Mouse (Mus musculus) stomach, postnatal 0 days (tissue): ENCODE measurements around the gene Frmpd4. TPM values are rescaled to one million over a fixed set of nuclear protein-coding genes. Genes with fewer than 3 reads are reported as not detected.
A peak's percentile ranks its signal among the peaks of the same experiment; 100 is the strongest.

ENCODE experiments used
- ATAC-seq: fragments of 200-750 bp; cut with Nextera tagmentation; 2 replicates; pipeline ENCODE4 v1.8.0; 2017; ENCODE audit not compliant: low FRiP score, low TSS enrichment
- DNase-seq: peaks from one replicate; pipeline ENCODE4 v3.0.0-alpha.2; 2016; ENCODE audit warnings: low spot score
- H3K27ac ChIP-seq: fragments of 300-500 bp; sonication (generic); replicated peaks from 2 replicates; pipeline ENCODE4 v1.5.1; 2014; ENCODE audit warnings: mild to moderate bottlenecking, control low read depth
- H3K27me3 ChIP-seq: fragments of 300-500 bp; sonication (generic); 2 replicates; pipeline ENCODE4 v1.6.1; 2014; ENCODE audit warnings: low read length; ENCODE audit not compliant: control insufficient read depth, insufficient read depth
- H3K36me3 ChIP-seq: fragments of 300-500 bp; sonication (generic); 2 replicates; pipeline ENCODE4 v1.6.1; 2014; ENCODE audit warnings: low read length, mixed read lengths; ENCODE audit not compliant: control insufficient read depth, insufficient read depth
- H3K4me1 ChIP-seq: fragments of 300-500 bp; sonication (generic); replicated peaks from 2 replicates; pipeline ENCODE4 v1.6.1; 2014; ENCODE audit warnings: antibody characterized with exemption; ENCODE audit not compliant: control insufficient read depth, insufficient read depth
- H3K4me2 ChIP-seq: fragments of 300-500 bp; sonication (generic); replicated peaks from 2 replicates; pipeline ENCODE4 v1.6.1; 2014; ENCODE audit warnings: low read depth, mild to moderate bottlenecking, control low read depth, moderate library complexity
- H3K4me3 ChIP-seq: fragments of 300-500 bp; sonication (generic); 2 replicates; pipeline ENCODE4 v1.5.1; 2014; ENCODE audit warnings: low read depth, low read length, control low read depth
- H3K9ac ChIP-seq: fragments of 300-500 bp; sonication (generic); 2 replicates; pipeline ENCODE4 v1.6.1; 2014; ENCODE audit warnings: mild to moderate bottlenecking, low read length, control low read depth, mixed read lengths
- H3K9me3 ChIP-seq: fragments of 300-500 bp; sonication (generic); 2 replicates; pipeline ENCODE4 v1.6.1; 2016; ENCODE audit warnings: low read length; ENCODE audit not compliant: control insufficient read depth
- CTCF ChIP-seq: IDR thresholded peaks from 2 replicates; pipeline ENCODE4 v1.5.1; 2016; ENCODE audit warnings: antibody characterized with exemption, low read depth, mild to moderate bottlenecking, moderate library complexity
- EP300 ChIP-seq: optimal IDR thresholded peaks from 2 replicates; pipeline ENCODE3; 2016; ENCODE audit warnings: antibody characterized with exemption
- WGBS: fragments of 180-500 bp; shearing (Covaris S2); extraction: QIAGEN DNeasy Blood & Tissue Kit; methylation state at CpG from one replicate; pipeline ENCODE4 v1.1.7; 2014; 5-methylcytosine and 5-hydroxymethylcytosine counted together
- polyA plus RNA-seq: library from polyadenylated mRNA; unstranded; fragments of >200 nt; fragmentation: Nextera tagmentation; extraction: Ambion mirVana; gene quantifications from 2 replicates; pipeline ENCODE4 v1.2.1, GENCODE M21; 2015

Frmpd4 gene
- polyA plus RNA-seq, 1 experiment from 2014 or later, result 0.07 TPM

DNA sequence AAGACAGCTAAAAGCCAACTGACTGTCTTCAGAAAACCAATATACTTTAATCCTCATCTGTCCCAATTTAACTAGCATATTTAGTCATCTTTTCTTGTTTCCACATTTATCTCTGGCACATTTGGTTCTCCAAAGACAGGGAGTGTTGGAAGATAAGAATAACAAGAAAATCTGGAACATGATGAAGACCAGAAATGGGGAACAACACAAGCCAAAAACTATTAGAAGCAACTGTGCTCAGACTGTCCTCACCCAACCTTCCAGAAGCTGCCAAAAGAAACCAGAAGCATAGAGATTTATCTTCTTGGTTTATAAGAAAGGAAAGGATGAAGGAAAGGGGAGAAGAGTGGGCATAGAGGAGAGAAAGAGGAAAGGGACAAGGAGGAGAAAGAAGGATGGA, 748.6 kb downstream of the Frmpd4 start:
- H3K27me3 ChIP-seq, result no peaks in the 10 kb centered on the region
- H3K36me3 ChIP-seq, result no peaks in the 10 kb centered on the region
- no peaks in the 10 kb centered on the region for H3K4me1 ChIP-seq
- TF ChIP-seq EP300 (no peak), CTCF (no peak)
- H3K4me3 ChIP-seq, result no peak overlapping the region
- DNase-seq, result no peak
- no peaks in the 10 kb centered on the region for H3K9me3 ChIP-seq
- H3K9ac ChIP-seq, result no peak overlapping the region
- no peak overlapping the region for H3K27ac ChIP-seq
- ATAC-seq, result no peak
- no peak overlapping the region for H3K4me2 ChIP-seq

DNA sequence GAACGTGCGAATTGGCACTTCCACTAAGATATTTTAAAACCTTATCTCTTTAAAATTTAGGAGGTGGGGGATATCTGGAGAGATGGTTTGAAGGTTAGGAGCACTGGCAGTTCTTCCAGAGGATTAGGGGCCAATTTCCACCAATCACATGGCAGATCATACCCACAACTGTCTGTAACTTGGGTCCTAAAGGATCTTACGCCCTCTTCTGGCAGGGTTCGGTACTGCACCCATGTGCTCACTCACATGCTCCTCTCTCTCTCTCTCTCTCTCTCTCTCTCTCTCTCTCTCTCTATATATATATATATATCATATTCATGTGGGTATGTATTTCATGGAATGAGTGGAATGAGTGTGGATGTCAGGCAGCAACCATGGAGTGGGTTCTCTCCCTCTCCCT, 759.7 kb downstream of the Frmpd4 start:
- TF ChIP-seq EP300, result no peak
- peak; percentile 57 for TF ChIP-seq CTCF
- DNase-seq (peak; percentile 14), ATAC-seq (no peak)
- Histone ChIP-seq H3K4me1 (no peaks in the 10 kb centered on the region), H3K9me3 (no peaks in the 10 kb centered on the region), H3K4me2 (no peak overlapping the region), H3K36me3 (no peaks in the 10 kb centered on the region), H3K27me3 (no peaks in the 10 kb centered on the region), H3K9ac (no peak overlapping the region), H3K4me3 (no peak overlapping the region), H3K27ac (no peak overlapping the region)
- 49% methylated on average over 4 of the region's 4 CpGs for WGBS

DNA sequence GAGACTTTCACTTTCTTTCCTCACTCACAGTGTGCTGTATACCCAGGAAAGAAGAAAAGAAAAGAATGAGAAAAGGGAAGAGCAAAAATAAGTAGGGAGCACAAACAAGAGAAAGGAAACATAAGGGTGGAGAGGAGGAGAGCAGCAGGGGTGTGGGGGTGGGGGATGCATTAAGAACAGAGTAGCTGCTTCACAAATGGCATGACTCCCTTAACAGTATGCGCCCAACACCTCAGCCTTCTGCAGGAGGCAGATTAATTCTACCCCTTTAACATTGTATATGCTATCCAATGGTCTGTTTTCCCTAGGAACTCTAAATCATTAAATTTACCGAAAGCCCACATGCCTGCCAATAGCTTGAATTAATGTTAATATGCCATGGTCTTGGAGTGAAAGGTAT, 766.9 kb downstream of the Frmpd4 start:
- H3K4me3 ChIP-seq, result no peak overlapping the region
- H3K4me1 ChIP-seq, result no peaks in the 10 kb centered on the region
- no peak overlapping the region for H3K27ac ChIP-seq
- ATAC-seq (no peak), DNase-seq (no peak)
- 64% methylated on average over 2 of the region's 2 CpGs for WGBS
- H3K27me3 ChIP-seq, result no peaks in the 10 kb centered on the region
- no peaks in the 10 kb centered on the region for H3K36me3 ChIP-seq
- H3K4me2 ChIP-seq, result no peak overlapping the region
- H3K9ac ChIP-seq, result no peak overlapping the region
- no peak for TF ChIP-seq CTCF
- no peak for TF ChIP-seq EP300
- no peaks in the 10 kb centered on the region for H3K9me3 ChIP-seq

DNA sequence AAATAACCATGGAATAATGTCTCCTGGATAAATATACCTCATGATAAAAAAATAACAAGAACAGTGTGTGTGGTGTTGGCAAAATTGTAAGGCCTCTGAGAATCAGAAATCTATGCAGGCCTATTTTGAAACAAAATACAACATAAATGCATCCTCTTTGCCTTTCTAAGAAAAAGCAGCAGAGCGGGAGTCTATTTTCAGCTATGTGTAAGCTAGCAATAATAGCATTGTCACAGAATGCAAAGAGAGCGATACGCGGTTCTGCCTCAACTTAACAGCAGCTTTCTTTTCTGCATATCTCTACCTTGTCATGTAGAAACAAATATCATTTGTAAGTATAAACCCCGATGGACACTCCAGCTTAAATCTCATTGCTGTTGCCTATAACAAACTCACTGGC, 768.5 kb downstream of the Frmpd4 start:
- Histone ChIP-seq H3K4me3 (no peak overlapping the region), H3K4me1 (no peaks in the 10 kb centered on the region), H3K27me3 (no peaks in the 10 kb centered on the region), H3K36me3 (no peaks in the 10 kb centered on the region), H3K27ac (no peak overlapping the region), H3K9ac (no peak overlapping the region), H3K9me3 (no peaks in the 10 kb centered on the region), H3K4me2 (no peak overlapping the region)
- 90% methylated on average over 5 of the region's 5 CpGs for WGBS
- DNase-seq (no peak), ATAC-seq (no peak)
- no peak for TF ChIP-seq CTCF
- TF ChIP-seq EP300, result no peak

DNA sequence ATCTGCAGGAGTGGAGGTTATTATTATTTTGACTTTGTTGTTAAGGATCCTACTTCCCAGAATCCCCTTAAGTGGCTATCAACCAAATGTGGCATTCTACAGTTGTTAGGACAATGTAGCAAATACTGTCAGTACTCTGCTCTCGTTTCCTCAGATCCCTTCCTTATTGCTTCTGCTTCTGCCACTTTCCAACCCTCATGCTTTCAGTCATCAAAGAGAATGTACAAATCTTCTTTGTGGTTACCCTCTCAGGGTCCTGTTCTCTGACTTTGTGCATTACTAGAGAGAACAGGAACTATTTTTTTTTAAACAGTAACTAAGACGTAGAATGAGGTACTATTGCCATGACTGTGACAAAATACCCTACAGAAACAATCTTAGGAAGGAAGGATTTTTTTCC, 788.3 kb downstream of the Frmpd4 start:
- no peak for ATAC-seq
- H3K36me3 ChIP-seq, result no peaks in the 10 kb centered on the region
- 79% methylated on average over 2 of the region's 2 CpGs for WGBS
- no peak overlapping the region for H3K4me3 ChIP-seq
- no peaks in the 10 kb centered on the region for H3K27me3 ChIP-seq
- H3K27ac ChIP-seq, result no peak overlapping the region
- no peaks in the 10 kb centered on the region for H3K4me1 ChIP-seq
- DNase-seq, result no peak
- no peak overlapping the region for H3K9ac ChIP-seq
- no peak overlapping the region for H3K4me2 ChIP-seq
- TF ChIP-seq CTCF (no peak), EP300 (no peak)
- H3K9me3 ChIP-seq, result no peaks in the 10 kb centered on the region

DNA sequence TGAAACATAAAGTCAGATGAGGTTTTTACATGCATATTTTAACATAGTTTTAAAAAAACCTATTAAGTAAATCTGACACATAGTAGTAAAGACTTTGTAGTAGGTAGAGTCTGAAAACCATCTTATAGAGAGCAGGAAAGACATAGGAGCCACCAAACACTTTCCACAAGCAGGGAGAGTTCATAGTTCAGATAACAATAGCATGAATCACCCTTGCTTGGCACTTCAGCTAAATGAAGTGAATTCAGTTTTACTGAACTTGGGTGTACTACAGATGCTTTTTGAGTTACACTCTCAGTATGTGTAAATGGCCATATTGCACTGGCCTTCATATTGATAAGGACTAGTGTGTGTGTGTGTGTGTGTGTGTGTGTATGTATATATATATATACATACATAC, 793.5 kb downstream of the Frmpd4 start:
- Histone ChIP-seq H3K27me3 (no peaks in the 10 kb centered on the region), H3K4me1 (no peaks in the 10 kb centered on the region), H3K27ac (no peak overlapping the region), H3K4me2 (no peak overlapping the region), H3K36me3 (no peaks in the 10 kb centered on the region), H3K4me3 (no peak overlapping the region), H3K9me3 (no peaks in the 10 kb centered on the region), H3K9ac (no peak overlapping the region)
- TF ChIP-seq EP300, result no peak
- no peak for TF ChIP-seq CTCF
- DNase-seq, result no peak
- ATAC-seq, result no peak
